Mouse (Mus musculus) heart, embryonic 11.5 days (tissue): Measurements from ENCODE around the gene Wdpcp. TPM values are rescaled to one million over a fixed set of nuclear protein-coding genes. Genes with fewer than 3 reads are reported as not detected.
"Not testable (repeated sequence)": the region's sequence is repeated elsewhere in the genome, so short reads cannot be mapped to it uniquely, and the experiment has no call there.

Experiments
- ATAC-seq: fragments of 200-750 bp; cut with Nextera tagmentation; replicated peaks from 2 replicates; pipeline ENCODE4 v1.8.0; 2017; ENCODE audit warnings: moderate library complexity; ENCODE audit not compliant: insufficient number of reproducible peaks, low FRiP score, low TSS enrichment
- H3K27ac ChIP-seq: fragments of 300-500 bp; sonication (generic); 2 replicates; pipeline ENCODE4 v1.5.1; 2014; ENCODE audit warnings: mild to moderate bottlenecking, low read depth, low read length
- H3K27me3 ChIP-seq: fragments of 300-500 bp; sonication (generic); 2 replicates; pipeline ENCODE4 v1.6.1; 2014; ENCODE audit warnings: mild to moderate bottlenecking, low read length, mixed read lengths; ENCODE audit not compliant: control insufficient read depth, insufficient read depth
- H3K36me3 ChIP-seq: fragments of 300-500 bp; sonication (generic); 2 replicates; pipeline ENCODE4 v1.6.1; 2014; ENCODE audit warnings: mild to moderate bottlenecking, low read length, moderate library complexity, mixed read lengths; ENCODE audit not compliant: control insufficient read depth, insufficient read depth
- H3K4me1 ChIP-seq: fragments of 300-500 bp; sonication (generic); 2 replicates; pipeline ENCODE4 v1.6.1; 2014; ENCODE audit warnings: low read length; ENCODE audit not compliant: control insufficient read depth, insufficient read depth
- H3K4me2 ChIP-seq: fragments of 300-500 bp; sonication (generic); 2 replicates; pipeline ENCODE4 v1.6.1; 2014; ENCODE audit warnings: mild to moderate bottlenecking, moderate library complexity
- H3K4me3 ChIP-seq: fragments of 300-500 bp; sonication (generic); 2 replicates; pipeline ENCODE4 v1.5.1; 2014; ENCODE audit warnings: low read depth, low read length
- H3K9ac ChIP-seq: fragments of 300-500 bp; sonication (generic); 2 replicates; pipeline ENCODE4 v1.6.1; 2014; ENCODE audit warnings: mild to moderate bottlenecking, low read depth, low read length, moderate library complexity
- H3K9me3 ChIP-seq: fragments of 300-500 bp; sonication (generic); replicated peaks from 2 replicates; pipeline ENCODE4 v1.6.1; 2016; ENCODE audit warnings: low read length; ENCODE audit not compliant: control insufficient read depth
- WGBS: fragments of 180-500 bp; shearing (Covaris S2); extraction: QIAGEN DNeasy Blood & Tissue Kit; methylation state at CpG from one replicate; pipeline ENCODE4 v1.1.7; 2014; ENCODE audit not compliant: insufficient replicate concordance; 5-methylcytosine and 5-hydroxymethylcytosine counted together
- polyA plus RNA-seq: library from polyadenylated mRNA; unstranded; fragments of >200 nt; fragmentation: Nextera tagmentation; extraction: Ambion mirVana; gene quantifications from 2 replicates; pipeline ENCODE4 v1.2.1, GENCODE M21; 2014

Gene Wdpcp
- polyA plus RNA-seq: 6.5 and 7.8 TPM in 2 replicates

DNA sequence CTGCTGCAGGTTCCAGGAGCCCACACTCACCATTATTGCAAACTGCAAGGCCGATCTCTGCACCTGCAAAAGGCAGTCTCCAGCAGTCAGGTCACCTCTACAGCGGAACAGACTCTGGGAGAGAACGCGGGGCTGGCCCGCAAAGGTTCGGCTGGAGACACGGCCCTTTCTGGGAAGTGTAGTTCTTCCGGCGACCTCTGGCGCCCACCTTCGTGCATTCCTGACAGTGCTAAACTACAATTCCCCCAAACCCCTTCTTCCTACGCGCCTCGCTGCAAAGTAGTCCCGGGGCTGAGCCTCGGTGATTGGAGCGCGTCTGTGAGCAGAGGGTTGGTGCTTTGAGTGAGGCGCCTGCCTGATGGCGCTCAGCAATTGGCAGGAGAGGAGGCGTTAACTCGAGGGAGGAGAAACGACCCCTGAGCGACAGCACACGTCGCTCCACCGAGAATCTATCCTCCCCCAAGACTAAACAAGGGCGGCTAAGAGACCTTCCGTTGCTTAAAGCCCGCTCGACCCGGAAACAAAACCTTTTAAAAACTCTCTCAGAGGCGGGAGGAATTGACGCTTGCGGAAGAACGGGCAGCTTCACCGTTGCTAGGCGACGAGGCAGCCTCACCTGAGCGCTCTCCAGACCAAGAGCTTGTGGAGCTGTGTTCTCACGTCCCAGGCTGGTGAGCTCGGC, at the start of gene Wdpcp, which contains the start of gene Mdh1:
TSS of gene Wdpcp (plus strand) at position 536 of the 682 bp plus-strand sequence.
TSS of gene Mdh1 (minus strand) at position 668 of the 682 bp plus-strand sequence.
- peak within 1 kb of the TSS; percentile 94 for H3K27ac ChIP-seq
- peak within 1 kb of the TSS; percentile 93 for H3K4me3 ChIP-seq
- peak within 1 kb of the TSS; percentile 95 for H3K9ac ChIP-seq
- H3K4me1 ChIP-seq: peaks cover 13% of the 10 kb centered on the region
- peak within 1 kb of the TSS; percentile 77 for H3K4me2 ChIP-seq
- WGBS: under 1% methylated on average over 42 of the region's 42 CpGs
- peaks cover 5% of the 10 kb centered on the region for H3K36me3 ChIP-seq
- ATAC-seq: peak; percentile 97
- H3K9me3 ChIP-seq: no peaks in the 10 kb centered on the region
- H3K27me3 ChIP-seq: no peaks in the 10 kb centered on the region

DNA sequence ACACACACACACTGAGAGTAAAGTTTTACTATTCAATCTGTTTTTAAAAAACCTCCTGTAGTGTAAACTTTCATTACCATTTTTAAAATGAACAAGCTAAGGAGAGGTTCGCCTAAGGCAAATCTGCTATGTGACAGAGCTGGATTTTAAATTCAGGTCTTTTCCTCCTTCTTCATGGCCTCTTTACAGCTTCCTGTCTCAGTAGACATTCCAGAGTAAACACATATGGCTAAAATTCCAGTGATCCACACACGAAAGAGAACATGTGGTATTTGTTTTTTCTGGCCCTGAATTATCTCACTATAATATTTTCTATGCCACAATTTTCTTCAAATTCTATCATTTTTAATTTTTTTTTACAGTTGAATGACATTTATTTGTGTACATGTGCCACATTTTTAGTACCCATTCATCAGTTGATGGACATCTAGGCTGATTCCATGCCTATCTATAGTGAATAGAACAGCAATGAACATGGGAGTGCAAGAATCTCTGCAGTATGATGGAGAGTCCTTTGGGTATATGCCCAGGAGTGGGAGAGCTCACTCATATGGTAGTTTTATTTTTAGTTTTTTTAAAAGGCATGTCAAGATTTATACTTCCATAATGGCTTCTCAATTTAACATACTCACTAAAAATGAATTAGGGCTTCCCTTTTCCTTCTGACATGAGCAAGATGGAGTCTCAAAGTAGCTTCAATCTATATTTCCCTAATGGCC, 43.2 kb upstream of the Wdpcp start:
- Histone ChIP-seq H3K27me3 (no peaks in the 10 kb centered on the region), H3K4me1 (no peaks in the 10 kb centered on the region), H3K9ac (no peak overlapping the region), H3K4me3 (no peak overlapping the region), H3K9me3 (no peaks in the 10 kb centered on the region), H3K4me2 (no peak overlapping the region), H3K36me3 (no peaks in the 10 kb centered on the region), H3K27ac (no peak overlapping the region)
- ATAC-seq: no peak
- 61% methylated on average over 2 of the region's 2 CpGs for WGBS

DNA sequence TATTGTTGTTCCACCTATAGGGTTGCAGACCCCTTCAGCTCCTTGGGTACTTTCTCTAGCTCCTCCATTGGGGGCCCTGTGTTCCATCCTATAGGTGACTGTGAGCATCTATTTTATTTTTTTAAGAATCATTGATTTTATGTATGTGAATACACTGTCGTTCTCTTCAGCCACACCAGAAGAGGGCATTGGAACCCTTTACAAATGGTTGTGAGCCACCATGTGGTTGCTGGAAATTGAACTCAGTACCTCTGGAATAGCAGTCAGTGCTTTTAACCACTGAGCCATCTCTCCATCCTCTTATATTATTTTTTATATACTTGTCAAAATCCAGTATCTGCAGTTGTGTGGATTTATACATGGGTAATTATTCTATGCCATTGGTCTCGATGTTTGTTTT, 41.2 kb upstream of the Wdpcp start:
- ATAC-seq, H3K4me1 ChIP-seq: not testable (repeated sequence)
- WGBS: 78% methylated on average over 2 of the region's 2 CpGs

DNA sequence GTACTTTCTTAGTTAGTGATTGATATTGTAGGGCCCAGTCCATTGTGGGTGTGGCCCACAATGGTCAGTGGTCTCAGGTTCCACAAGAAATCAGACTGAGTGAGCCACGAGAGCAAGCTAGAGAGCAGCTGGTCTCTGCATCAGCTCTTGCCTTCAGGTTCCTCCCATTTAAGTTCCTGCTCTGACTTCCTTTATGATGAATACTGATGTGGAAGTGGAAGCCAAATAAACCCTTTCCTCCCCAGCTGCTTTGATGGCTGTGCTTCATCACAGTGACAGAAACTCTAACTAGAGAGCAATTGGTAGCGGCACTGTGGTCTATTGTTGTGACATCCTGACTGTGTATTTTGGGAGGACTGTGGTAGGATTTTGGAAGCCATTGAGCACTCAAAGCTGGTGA, 32.0 kb upstream of the Wdpcp start:
- no peak for ATAC-seq
- 39% methylated on average over 2 of the region's 2 CpGs for WGBS
- H3K9ac ChIP-seq: no peak overlapping the region
- H3K4me3 ChIP-seq: no peak overlapping the region
- H3K27me3 ChIP-seq: no peaks in the 10 kb centered on the region
- H3K4me1 ChIP-seq: no peaks in the 10 kb centered on the region
- H3K27ac ChIP-seq: no peak overlapping the region
- H3K4me2 ChIP-seq: no peak overlapping the region
- H3K36me3 ChIP-seq: no peaks in the 10 kb centered on the region
- no peaks in the 10 kb centered on the region for H3K9me3 ChIP-seq

More for the DNA sequence above, 41.2 kb upstream of the Wdpcp start:
- H3K27ac ChIP-seq, H3K27me3 ChIP-seq, H3K36me3 ChIP-seq, H3K4me2 ChIP-seq, H3K9me3 ChIP-seq, H3K4me3 ChIP-seq, H3K9ac ChIP-seq: not testable (repeated sequence)

DNA sequence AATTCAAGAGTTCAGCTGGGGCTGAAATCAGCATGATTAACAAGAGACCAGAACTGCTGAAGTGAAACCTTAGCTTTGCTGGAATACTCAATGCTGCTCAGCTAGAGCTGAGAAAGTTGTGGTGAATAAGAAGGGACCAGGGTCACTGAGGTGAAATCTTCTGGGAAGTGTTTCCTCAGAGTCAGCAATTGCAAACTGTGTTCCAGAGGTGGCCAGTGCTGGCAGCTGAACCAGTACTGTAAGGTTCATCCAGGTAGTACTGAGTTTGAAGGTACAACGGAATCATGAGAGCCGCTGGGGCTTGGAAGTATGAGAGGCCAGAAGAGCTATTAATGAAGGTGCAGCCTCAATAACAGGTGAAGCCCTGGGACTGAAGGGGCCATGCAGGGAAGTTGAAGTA, 31.4 kb upstream of the Wdpcp start:
- no peak overlapping the region for H3K4me3 ChIP-seq
- H3K27ac ChIP-seq: no peak overlapping the region
- no peak overlapping the region for H3K9ac ChIP-seq
- no peak overlapping the region for H3K4me2 ChIP-seq
- no peak for ATAC-seq
- no peaks in the 10 kb centered on the region for H3K36me3 ChIP-seq
- H3K4me1 ChIP-seq: no peaks in the 10 kb centered on the region
- H3K27me3 ChIP-seq: no peaks in the 10 kb centered on the region
- no peaks in the 10 kb centered on the region for H3K9me3 ChIP-seq
- WGBS: 87% methylated on average over 2 of the region's 2 CpGs

DNA sequence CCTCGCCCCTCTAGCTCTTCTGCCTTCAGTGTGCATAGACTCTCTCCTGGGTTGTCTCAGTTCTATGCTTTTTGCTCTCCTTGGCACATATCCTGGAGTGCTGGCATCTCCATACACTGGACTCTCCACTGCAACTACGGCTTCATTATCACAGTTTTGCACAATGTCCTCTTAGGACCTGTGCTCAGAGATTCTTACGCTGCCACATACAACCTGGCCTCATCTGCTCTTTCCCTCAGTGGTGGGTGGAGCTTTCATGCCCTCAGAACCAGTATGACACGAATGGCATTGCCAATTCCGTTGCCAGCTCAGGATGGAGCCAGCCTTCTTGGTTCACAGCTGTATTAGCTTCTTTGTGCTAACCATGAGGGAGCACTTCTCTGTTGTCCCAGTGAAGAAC, 29.3 kb upstream of the Wdpcp start:
- 79% methylated on average over 5 of the region's 5 CpGs for WGBS
- ATAC-seq: no peak
- no peak overlapping the region for H3K4me2 ChIP-seq
- H3K27ac ChIP-seq: no peak overlapping the region
- H3K4me1 ChIP-seq: no peaks in the 10 kb centered on the region
- no peaks in the 10 kb centered on the region for H3K9me3 ChIP-seq
- H3K4me3 ChIP-seq: no peak overlapping the region
- no peak overlapping the region for H3K9ac ChIP-seq
- H3K36me3 ChIP-seq: no peaks in the 10 kb centered on the region
- H3K27me3 ChIP-seq: no peaks in the 10 kb centered on the region

DNA sequence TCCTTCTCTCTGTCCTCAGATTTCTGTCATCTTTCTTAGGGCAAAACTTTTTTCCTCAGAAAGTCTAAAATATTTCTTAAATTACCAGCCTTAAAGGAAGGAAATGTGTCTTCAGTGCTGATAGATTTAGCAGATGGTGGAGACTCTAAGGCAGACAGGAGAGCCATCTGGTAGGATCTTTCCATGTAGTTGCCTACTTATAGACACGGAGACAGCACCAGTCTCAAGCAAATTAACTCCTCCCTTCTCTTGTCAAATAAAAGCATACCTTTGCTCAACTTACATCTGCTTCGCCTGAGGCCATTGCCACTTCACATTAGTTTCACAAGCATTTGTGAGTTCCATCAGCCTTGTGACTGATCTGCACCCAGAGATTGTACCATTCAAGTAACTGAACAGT, 27.0 kb upstream of the Wdpcp start:
- no peaks in the 10 kb centered on the region for H3K4me1 ChIP-seq
- H3K4me2 ChIP-seq: no peak overlapping the region
- no peaks in the 10 kb centered on the region for H3K27me3 ChIP-seq
- ATAC-seq: no peak
- H3K9me3 ChIP-seq: no peaks in the 10 kb centered on the region
- H3K27ac ChIP-seq: no peak overlapping the region
- H3K4me3 ChIP-seq: no peak overlapping the region
- H3K9ac ChIP-seq: no peak overlapping the region
- H3K36me3 ChIP-seq: no peaks in the 10 kb centered on the region
- WGBS: 68% methylated on average over 2 of the region's 2 CpGs

DNA sequence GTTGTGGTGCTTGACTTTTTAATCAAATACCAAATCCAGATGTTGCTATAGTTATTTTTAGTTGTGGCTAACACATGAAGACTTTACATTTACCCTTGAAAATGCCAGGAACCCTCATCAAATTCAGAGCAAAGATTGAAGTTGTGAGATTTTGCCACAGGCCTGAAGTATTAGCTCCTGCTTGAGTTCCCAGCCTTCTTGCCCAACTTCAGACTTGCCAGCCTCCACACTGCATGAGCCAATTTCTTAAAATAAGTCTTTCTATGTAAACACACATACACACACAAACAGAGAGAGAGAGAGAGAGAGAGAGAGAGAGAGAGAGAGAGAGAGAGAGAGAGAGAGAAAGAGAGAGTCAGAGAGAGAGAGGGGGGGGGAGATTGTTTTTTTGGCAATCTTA, 26.1 kb upstream of the Wdpcp start:
- Histone ChIP-seq H3K27me3 (no peaks in the 10 kb centered on the region), H3K4me1 (no peaks in the 10 kb centered on the region)

DNA sequence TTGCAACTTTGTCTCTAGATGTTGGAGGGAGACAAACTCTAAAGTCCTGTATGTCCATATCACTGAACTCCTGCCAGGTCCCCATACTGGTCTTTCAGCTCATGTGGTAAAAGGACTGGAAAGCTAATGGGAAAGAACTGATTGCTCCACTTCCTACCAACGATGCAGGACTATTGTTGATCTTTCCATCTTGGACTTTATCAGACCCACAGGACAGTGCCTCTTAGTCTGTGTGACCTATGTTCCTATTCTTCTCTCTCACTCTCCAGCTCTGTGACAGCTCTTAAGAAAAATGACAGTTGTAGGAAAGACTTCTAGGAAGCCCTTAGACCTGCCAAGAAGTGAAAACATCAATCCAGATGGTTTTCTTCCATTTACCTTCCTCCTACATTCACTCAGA, 25.4 kb upstream of the Wdpcp start:
- Histone ChIP-seq H3K9ac (no peak overlapping the region), H3K9me3 (no peaks in the 10 kb centered on the region), H3K27ac (no peak overlapping the region), H3K4me2 (no peak overlapping the region), H3K36me3 (no peaks in the 10 kb centered on the region), H3K4me3 (no peak overlapping the region), H3K27me3 (no peaks in the 10 kb centered on the region), H3K4me1 (no peaks in the 10 kb centered on the region)
- ATAC-seq: no peak
- WGBS: 61% methylated on average over 1 of the region's 1 CpGs

More for the DNA sequence above, 26.1 kb upstream of the Wdpcp start:
- no peak overlapping the region for H3K9ac ChIP-seq
- H3K9me3 ChIP-seq: no peaks in the 10 kb centered on the region
- H3K4me2 ChIP-seq: no peak overlapping the region
- no peak overlapping the region for H3K4me3 ChIP-seq
- no peaks in the 10 kb centered on the region for H3K36me3 ChIP-seq
- no peak for ATAC-seq
- H3K27ac ChIP-seq: no peak overlapping the region
